Comparison of ENCODE assay signal across 8 mouse cellular contexts in the genomic region with DNA sequence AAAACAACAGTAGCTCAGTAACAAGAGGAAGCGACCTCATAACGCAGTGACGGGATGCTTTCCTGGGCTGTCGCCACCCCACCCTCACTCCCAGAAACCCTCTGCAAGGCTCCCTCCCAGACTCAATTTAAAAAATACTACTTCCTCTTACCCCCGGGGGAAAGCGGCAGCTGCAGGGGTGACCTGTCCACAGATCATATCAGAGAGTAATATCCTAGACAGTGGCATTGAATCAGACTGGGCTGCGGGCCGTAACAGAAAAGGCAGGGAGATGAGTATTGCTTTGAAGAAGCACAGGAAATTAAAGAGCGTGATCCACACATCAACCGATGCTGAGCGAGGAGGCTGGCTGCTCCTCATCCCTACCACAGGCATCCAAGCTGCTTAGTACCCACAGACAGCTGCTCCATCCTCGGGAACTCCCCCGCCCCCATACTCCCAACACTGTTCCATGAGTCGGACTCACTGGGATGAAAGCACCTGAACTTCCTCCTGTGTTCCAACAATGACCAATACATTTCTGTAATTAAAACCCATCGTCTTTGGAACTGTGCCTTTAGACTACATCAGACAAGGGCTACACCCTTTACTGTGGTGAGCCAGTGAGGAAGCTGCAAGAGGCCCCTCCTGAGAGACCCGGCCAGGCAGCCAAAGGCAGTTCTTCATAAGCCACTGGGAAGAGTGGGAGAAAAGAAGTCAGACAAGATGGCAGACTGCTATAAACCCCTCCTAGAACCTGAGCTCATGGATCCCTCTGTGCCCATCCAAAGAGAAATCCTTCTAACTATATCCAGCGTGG.
DNase-seq lines count a peak whose midpoint lies in the region; ATAC-seq and TF ChIP-seq lines count a peak whose summit lies in the region.

No protein-coding gene starts in this region.

- no peak for TF ChIP-seq CTCF in MEL (IDR thresholded peaks at IDR 0.05 in 2 of 3, conservative IDR thresholded peaks at IDR 0.05 in 1 of 3; ENCODE audit: control insufficient read depth in 1 of 3, insufficient read depth in 1 of 3, low read depth in 2 of 3, low read length in 3 of 3, poor library complexity in 1 of 3, severe bottlenecking in 1 of 3)

- H3K27ac ChIP-seq in MEL (ENCODE audit: control insufficient read depth, low read depth, low read length), result peak overlapping the region; percentile 90
- H3K27ac ChIP-seq in embryonic facial prominence, embryonic 14.5 days (replicated peaks; ENCODE audit: low read depth, low read length), result peak overlapping the region; percentile 13
- H3K27ac ChIP-seq in intestine, embryonic 14.5 days (ENCODE audit: low read depth), result 0 out of 2 replicates have a peak overlapping the region, but pooled peaks have one; percentile 16
- peak overlapping the region; percentile 47 for H3K27ac ChIP-seq in midbrain, embryonic 16.5 days (ENCODE audit: low read length)

- no peak; a peak in 3 of 4 replicates for TF ChIP-seq EP300 in MEL (IDR thresholded peaks at IDR 0.05; ENCODE audit: low read depth in 1 of 2, low read length in 2 of 2)

- intact Hi-C loops in left cerebral cortex, postnatal 10 days (cut with DNase I), result no loop called here

- DNase-seq in left cerebral cortex, adult 18-20 months (ENCODE audit: low spot score in 2 of 2), result peak; percentile 52 to 57
- no peak for DNase-seq in left cerebral cortex, postnatal 10 days (ENCODE audit: extremely low spot score in 1 of 2, low spot score in 2 of 2)
- peak; percentile 93 for DNase-seq in MEL (ENCODE audit: low read depth, low spot score)
- no peak for DNase-seq in embryonic facial prominence, embryonic 14.5 days (ENCODE audit: low spot score)
- DNase-seq in intestine, embryonic 14.5 days (ENCODE audit: low spot score), result no peak
- DNase-seq in embryo, embryonic 10 days (ENCODE audit: low spot score), result no peak

- WGBS in embryonic facial prominence, embryonic 14.5 days, result 41% methylated on average over 17 of the region's 17 CpGs
- WGBS in intestine, embryonic 14.5 days, result 50% methylated on average over 17 of the region's 17 CpGs
- 49% methylated on average over 17 of the region's 17 CpGs for WGBS in midbrain, embryonic 16.5 days

- no peak for TF ChIP-seq RAD21 in MEL (IDR thresholded peaks at IDR 0.05; ENCODE audit: low read depth, low read length)

- H3K79me2 ChIP-seq in MEL (ENCODE audit: control insufficient read depth, insufficient read depth, low read length, poor library complexity), result no peaks in the 10 kb centered on the region

- peak overlapping the region; percentile 26 to 35 for H3K4me3 ChIP-seq in MEL (ENCODE audit: control insufficient read depth in 1 of 2, insufficient read depth in 1 of 2, low read depth in 2 of 2, low read length in 2 of 2)
- H3K4me3 ChIP-seq in embryonic facial prominence, embryonic 14.5 days (ENCODE audit: low read depth, low read length), result no peak overlapping the region
- H3K4me3 ChIP-seq in intestine, embryonic 14.5 days (ENCODE audit: low read depth, low read length), result no peak overlapping the region
- H3K4me3 ChIP-seq in midbrain, embryonic 16.5 days (ENCODE audit: low read depth, low read length), result no peak overlapping the region

- H3K9me3 ChIP-seq in MEL (replicated peaks; ENCODE audit: insufficient read depth, low read length), result no peaks in the 10 kb centered on the region
- no peaks in the 10 kb centered on the region for H3K9me3 ChIP-seq in embryonic facial prominence, embryonic 14.5 days (ENCODE audit: control insufficient read depth, low read length)
- H3K9me3 ChIP-seq in intestine, embryonic 14.5 days (ENCODE audit: control insufficient read depth, low read length), result no peaks in the 10 kb centered on the region
- no peaks in the 10 kb centered on the region for H3K9me3 ChIP-seq in midbrain, embryonic 16.5 days (replicated peaks; ENCODE audit: control insufficient read depth, low read length, poor library complexity, severe bottlenecking)

- peaks cover 35 to 52% of the 10 kb centered on the region in 2 experiments for H3K4me1 ChIP-seq in MEL (ENCODE audit: control insufficient read depth in 1 of 2, insufficient read depth in 2 of 2, low read length in 2 of 2)
- peaks cover 39% of the 10 kb centered on the region for H3K4me1 ChIP-seq in embryonic facial prominence, embryonic 14.5 days (ENCODE audit: control insufficient read depth, insufficient read depth, low read length)
- peaks cover 35% of the 10 kb centered on the region for H3K4me1 ChIP-seq in intestine, embryonic 14.5 days (replicated peaks; ENCODE audit: control insufficient read depth, insufficient read depth, low read length)
- peaks cover 21% of the 10 kb centered on the region for H3K4me1 ChIP-seq in midbrain, embryonic 16.5 days (ENCODE audit: control insufficient read depth, insufficient read depth, low read length)

- H3K36me3 ChIP-seq in MEL (ENCODE audit: control insufficient read depth in 1 of 2, insufficient read depth in 2 of 2, low read length in 2 of 2), result peaks cover 0 to 44% of the 10 kb centered on the region in 2 experiments; a peak in 2 of 4 replicates
- peaks cover 12% of the 10 kb centered on the region; the same call in 1 of the 2 replicates for H3K36me3 ChIP-seq in embryonic facial prominence, embryonic 14.5 days (ENCODE audit: control insufficient read depth, insufficient read depth, low read length)
- H3K36me3 ChIP-seq in intestine, embryonic 14.5 days (ENCODE audit: control insufficient read depth, insufficient read depth, low read length), result 0 out of 2 replicates have a peak, but pooled peaks cover 8% of the 10 kb centered on the region
- H3K36me3 ChIP-seq in midbrain, embryonic 16.5 days (ENCODE audit: control insufficient read depth, insufficient read depth, low read length), result no peaks in the 10 kb centered on the region

- ATAC-seq in embryonic facial prominence, embryonic 14.5 days (ENCODE audit: low read depth), result peak; percentile 48
- ATAC-seq in intestine, embryonic 14.5 days (replicated peaks; ENCODE audit: low FRiP score, low TSS enrichment, low read depth), result no peak
- peak; percentile 40 for ATAC-seq in midbrain, embryonic 16.5 days
- ATAC-seq in erythroid progenitor cell, adult 5-6 weeks (replicated peaks; ENCODE audit: low FRiP score, poor library complexity, severe bottlenecking), result no peak

- H3K27me3 ChIP-seq in MEL (ENCODE audit: control insufficient read depth in 1 of 2, insufficient read depth in 2 of 2, low read length in 2 of 2), result no peaks in the 10 kb centered on the region
- H3K27me3 ChIP-seq in embryonic facial prominence, embryonic 14.5 days (replicated peaks; ENCODE audit: control insufficient read depth, insufficient read depth, low read length), result no peaks in the 10 kb centered on the region
- no peaks in the 10 kb centered on the region for H3K27me3 ChIP-seq in intestine, embryonic 14.5 days (replicated peaks; ENCODE audit: control insufficient read depth, insufficient read depth, low read length)
- H3K27me3 ChIP-seq in midbrain, embryonic 16.5 days (ENCODE audit: control insufficient read depth, insufficient read depth, low read depth, low read length), result no peaks in the 10 kb centered on the region

- TF ChIP-seq POLR2A in MEL (IDR thresholded peaks at IDR 0.05; ENCODE audit: control insufficient read depth in 1 of 2, insufficient read depth in 1 of 2, low read depth in 1 of 2, low read length in 2 of 2, poor library complexity in 1 of 2), result peak in 1 of 2 experiments; percentile 50; a peak in 2 of 4 replicates

- H3K9ac ChIP-seq in MEL (ENCODE audit: control insufficient read depth, low read depth, low read length, poor library complexity, severe bottlenecking), result peak overlapping the region; percentile 67
- no peak overlapping the region for H3K9ac ChIP-seq in embryonic facial prominence, embryonic 14.5 days (ENCODE audit: low read depth, low read length)
- no peak overlapping the region for H3K9ac ChIP-seq in intestine, embryonic 14.5 days (ENCODE audit: low read length)
- no peak overlapping the region for H3K9ac ChIP-seq in midbrain, embryonic 16.5 days (ENCODE audit: low read depth, low read length)

- no peak overlapping the region for H3K4me2 ChIP-seq in embryonic facial prominence, embryonic 14.5 days (ENCODE audit: low read depth, low read length)
- peak overlapping the region; percentile 8; the same call in 1 of the 2 replicates for H3K4me2 ChIP-seq in intestine, embryonic 14.5 days (ENCODE audit: low read length)
- H3K4me2 ChIP-seq in midbrain, embryonic 16.5 days (ENCODE audit: low read length), result no peak overlapping the region

TF ChIP-seq in MEL, 35 proteins besides CTCF, POLR2A, EP300 and RAD21 (continues in another document):
- TF ChIP-seq MAX (IDR thresholded peaks at IDR 0.05; ENCODE audit: low read length) (peak; percentile 31), KAT2A (conservative IDR thresholded peaks at IDR 0.05; ENCODE audit: low read depth, low read length) (0 out of 2 replicates have a peak, but pooled peaks have one; percentile 13), JUND (IDR thresholded peaks at IDR 0.05; ENCODE audit: low read depth, low read length) (no peak), GATA1 (IDR thresholded peaks at IDR 0.05; ENCODE audit: low read depth, low read length) (peak; percentile 39; the same call in 1 of the 2 replicates), CHD1 (IDR thresholded peaks at IDR 0.05; ENCODE audit: low read depth, low read length) (peak; percentile 74; the same call in 1 of the 2 replicates), MAZ (IDR thresholded peaks at IDR 0.05; ENCODE audit: low read depth, low read length) (peak; percentile 59), SIN3A (IDR thresholded peaks at IDR 0.05; ENCODE audit: low read length) (peak; percentile 19; the same call in 1 of the 2 replicates), HCFC1 (IDR thresholded peaks at IDR 0.05; ENCODE audit: low read depth, low read length) (peak; percentile 68; the same call in 1 of the 2 replicates), MAFK (IDR thresholded peaks at IDR 0.05; ENCODE audit: borderline replicate concordance, low read depth, low read length) (no peak), ZKSCAN1 (IDR thresholded peaks at IDR 0.05; ENCODE audit: low read depth, low read length) (no peak), ZMIZ1 (IDR thresholded peaks at IDR 0.05; ENCODE audit: low read depth, low read length) (peak; percentile 44; the same call in 1 of the 2 replicates), TCF12 (IDR thresholded peaks at IDR 0.05; ENCODE audit: low read depth, low read length) (peak; percentile 73), ETS1 (IDR thresholded peaks at IDR 0.05; ENCODE audit: low read depth, low read length) (peak; percentile 76), CHD2 (IDR thresholded peaks at IDR 0.05; ENCODE audit: low read length) (no peak), TBP (IDR thresholded peaks at IDR 0.05; ENCODE audit: low read depth, low read length) (peak; percentile 59; the same call in 1 of the 2 replicates), NELFE (IDR thresholded peaks at IDR 0.05; ENCODE audit: low read depth, low read length) (peak; percentile 52; the same call in 1 of the 2 replicates), MXI1 (IDR thresholded peaks at IDR 0.05; ENCODE audit: low read depth, low read length) (peak; percentile 46; the same call in 1 of the 2 replicates), MYC (IDR thresholded peaks at IDR 0.05; ENCODE audit: low read depth, low read length) (0 out of 2 replicates have a peak, but pooled peaks have one; percentile 8), NRF1 (IDR thresholded peaks at IDR 0.05; ENCODE audit: insufficient read depth, low read depth, low read length, poor library complexity, severe bottlenecking) (no peak)

Comparison
In these comparisons a context has a peak if more than half of its experiments do, and no peak if none do; other contexts are left out.
1. DNase-seq: peak in left cerebral cortex, adult 18-20 months (2 of 2) and MEL (single experiment); none in left cerebral cortex, postnatal 10 days (0 of 2), embryonic facial prominence, embryonic 14.5 days (single experiment), intestine, embryonic 14.5 days (single experiment) and embryo, embryonic 10 days (single experiment).
2. H3K27ac ChIP-seq: peak in every context shown above with its lines; median percentile 90 in MEL; 47 in midbrain, embryonic 16.5 days; 16 in intestine, embryonic 14.5 days; 13 in embryonic facial prominence, embryonic 14.5 days.
3. H3K4me3 ChIP-seq: peak in MEL (2 of 2); none in embryonic facial prominence, embryonic 14.5 days (single experiment), intestine, embryonic 14.5 days (single experiment) and midbrain, embryonic 16.5 days (single experiment).
4. ATAC-seq: peak in embryonic facial prominence, embryonic 14.5 days (single experiment) and midbrain, embryonic 16.5 days (single experiment); none in intestine, embryonic 14.5 days (single experiment) and erythroid progenitor cell, adult 5-6 weeks (single experiment).